ENCODE assay signal across 8 mouse cellular contexts in genomic region chr1:118275139-118275538, GRCm38 (mm10). TPM values are rescaled to one million over a fixed set of nuclear protein-coding genes. Genes with fewer than 3 reads are reported as not detected.
A peak's percentile ranks its signal among the peaks of the same experiment; 100 is the strongest.
DNase-seq lines count a peak whose midpoint lies in the region; ATAC-seq lines count a peak whose summit lies in the region.

No protein-coding gene starts in this region.

- no peak overlapping the region for H3K4me2 ChIP-seq in forebrain, embryonic 13.5 days
- no peak overlapping the region for H3K4me2 ChIP-seq in forebrain, embryonic 12.5 days

- H3K4me1 ChIP-seq in forebrain, embryonic 13.5 days: no peaks in the 10 kb centered on the region
- H3K4me1 ChIP-seq in forebrain, embryonic 12.5 days: no peaks in the 10 kb centered on the region

- no peaks in the 10 kb centered on the region for H3K36me3 ChIP-seq in forebrain, embryonic 13.5 days (ENCODE audit: poor library complexity, severe bottlenecking)
- H3K36me3 ChIP-seq in forebrain, embryonic 12.5 days (replicated peaks): no peaks in the 10 kb centered on the region

- H3K27me3 ChIP-seq in forebrain, embryonic 13.5 days: no peaks in the 10 kb centered on the region
- no peaks in the 10 kb centered on the region for H3K27me3 ChIP-seq in forebrain, embryonic 12.5 days

- no peak overlapping the region for H3K4me3 ChIP-seq in forebrain, embryonic 13.5 days
- H3K4me3 ChIP-seq in forebrain, embryonic 12.5 days (replicated peaks): no peak overlapping the region

- peak; percentile 62; the same call in 1 of the 2 replicates for ATAC-seq in forebrain, embryonic 13.5 days
- ATAC-seq in forebrain, embryonic 12.5 days (ENCODE audit: low FRiP score): no peak

- peak; percentile 68 for DNase-seq in 416B (ENCODE audit: low read depth)
- DNase-seq in c-Kit-positive CD71-positive TER-119-negative erythroid progenitor cells, embryonic 14.5 days (ENCODE audit: low read depth): peak; percentile 14
- DNase-seq in lung, postnatal 36 days: peak; percentile 13
- no peak for DNase-seq in spleen, adult 12 weeks (ENCODE audit: low spot score)
- no peak for DNase-seq in thymus, postnatal 4 days
- DNase-seq in thymus, postnatal 14 days: no peak

- no peaks in the 10 kb centered on the region for H3K9me3 ChIP-seq in forebrain, embryonic 13.5 days (replicated peaks)
- no peaks in the 10 kb centered on the region for H3K9me3 ChIP-seq in forebrain, embryonic 12.5 days

- H3K27ac ChIP-seq in forebrain, embryonic 13.5 days: no peak overlapping the region
- no peak overlapping the region for H3K27ac ChIP-seq in forebrain, embryonic 12.5 days

- WGBS in forebrain, embryonic 13.5 days: 21% methylated on average over 2 of the region's 2 CpGs
- 18% methylated on average over 2 of the region's 2 CpGs for WGBS in forebrain, embryonic 12.5 days

- H3K9ac ChIP-seq in forebrain, embryonic 13.5 days: no peak overlapping the region
- H3K9ac ChIP-seq in forebrain, embryonic 12.5 days: no peak overlapping the region

RNA-seq across cellular contexts. Expression of gene Tsn, which starts 36.4 kb away (rescaled TPM):
- 495 and 500 TPM in 2 replicates for polyA plus RNA-seq in forebrain, embryonic 13.5 days (2015; fragmentation: Nextera tagmentation; extraction: Ambion mirVana)
- polyA plus RNA-seq in forebrain, embryonic 12.5 days (2016; fragmentation: Nextera tagmentation; extraction: Ambion mirVana): 433 and 438 TPM in 2 replicates

RNA-seq across cellular contexts. Expression of gene Nifk, which starts 46.5 kb away (rescaled TPM):
- 72.0 and 77.1 TPM in 2 replicates for polyA plus RNA-seq in forebrain, embryonic 13.5 days (2015; fragmentation: Nextera tagmentation; extraction: Ambion mirVana)
- polyA plus RNA-seq in forebrain, embryonic 12.5 days (2016; fragmentation: Nextera tagmentation; extraction: Ambion mirVana): 80.1 and 80.8 TPM in 2 replicates

Comparison
In these comparisons a context has a peak if more than half of its experiments do, and no peak if none do; other contexts are left out.
1. DNase-seq: peak in 416B (single experiment), c-Kit-positive CD71-positive TER-119-negative erythroid progenitor cells, embryonic 14.5 days (single experiment) and lung, postnatal 36 days (single experiment); none in spleen, adult 12 weeks (single experiment), thymus, postnatal 4 days (single experiment) and thymus, postnatal 14 days (single experiment).